Mouse (Mus musculus) cerebellum, postnatal 25 days (tissue): ENCODE results near the gene Wdr45.
A peak's percentile ranks its signal among the peaks of the same experiment; 100 is the strongest.

Experiments used
- DNase-seq, 2 experiments: peaks; one replicate each; pipeline ENCODE4 v3.0.0; 2021; ENCODE audit warnings: mixed read lengths in 2 of 2

The Wdr45 gene

DNA sequence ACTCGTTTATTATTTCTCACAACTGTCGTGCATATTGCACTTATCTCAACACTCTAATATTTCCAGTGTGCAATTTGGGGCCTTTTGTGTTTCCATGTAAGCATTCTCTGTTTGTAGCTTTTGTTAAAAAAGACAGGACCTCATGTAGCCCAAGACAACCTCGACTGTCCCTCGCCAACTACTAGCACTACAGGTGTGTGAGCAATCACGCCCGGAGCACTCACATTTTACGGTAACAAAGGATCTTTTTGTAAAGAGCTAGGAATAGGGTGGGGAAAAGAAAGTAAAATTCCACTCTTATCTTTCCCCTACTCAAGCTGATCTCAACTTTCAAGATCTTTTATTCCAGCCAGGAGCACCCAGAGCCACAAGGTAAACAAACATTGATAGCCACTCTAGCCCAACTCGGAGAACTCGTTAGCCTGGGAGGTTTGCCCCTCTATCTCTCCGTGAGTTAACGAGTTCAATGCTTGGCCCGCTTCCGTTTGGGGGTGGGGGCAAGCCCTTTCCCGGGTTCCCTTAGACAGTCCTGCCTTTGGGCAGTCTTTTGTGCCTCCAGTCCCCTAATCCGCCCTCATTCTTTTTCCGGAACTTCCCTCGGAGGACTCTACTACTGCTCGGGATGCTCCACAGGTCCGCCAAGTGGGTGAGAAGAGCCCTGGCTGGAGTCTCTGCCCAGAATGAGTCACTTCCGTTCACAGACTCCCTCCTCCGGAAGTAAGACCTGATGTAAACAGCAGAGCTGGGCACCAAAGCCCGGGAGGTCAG, 7.6 kb downstream of the Wdr45 start, which contains the start of gene Gm45208:
Gene Gm45208, plus strand, starts transcription at position 732 of the 768 bp plus-strand sequence.
- peak; percentile 75 for DNase-seq

- DNase-seq = no peak
Observed at GRCm38 (mm10) chrX:7722282-7722611, 8.1 kb downstream of the Wdr45 start.

GRCm38 (mm10) chrX:7722691-7723090, 8.6 kb downstream of the Wdr45 start:
- no peak for DNase-seq

DNA sequence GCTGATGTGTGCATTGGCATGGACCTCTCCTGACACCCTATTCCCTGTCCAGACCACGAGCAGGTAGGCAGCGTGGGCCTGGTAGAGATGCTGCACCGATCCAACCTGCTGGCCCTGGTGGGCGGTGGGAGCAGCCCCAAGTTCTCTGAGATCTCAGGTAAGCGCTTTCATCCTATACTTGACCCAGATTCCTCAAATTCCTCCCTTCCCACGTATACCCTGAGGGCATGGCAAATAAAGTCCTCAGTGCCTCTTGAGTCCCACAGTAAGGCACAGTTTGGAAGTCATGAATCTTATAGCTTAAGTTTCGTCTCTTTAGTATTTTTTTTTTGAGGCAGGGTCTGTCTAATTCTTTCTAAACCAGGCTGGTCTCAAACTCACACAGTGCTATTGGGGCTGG, 10.0 kb downstream of the Wdr45 start:
- DNase-seq = no peak

DNA sequence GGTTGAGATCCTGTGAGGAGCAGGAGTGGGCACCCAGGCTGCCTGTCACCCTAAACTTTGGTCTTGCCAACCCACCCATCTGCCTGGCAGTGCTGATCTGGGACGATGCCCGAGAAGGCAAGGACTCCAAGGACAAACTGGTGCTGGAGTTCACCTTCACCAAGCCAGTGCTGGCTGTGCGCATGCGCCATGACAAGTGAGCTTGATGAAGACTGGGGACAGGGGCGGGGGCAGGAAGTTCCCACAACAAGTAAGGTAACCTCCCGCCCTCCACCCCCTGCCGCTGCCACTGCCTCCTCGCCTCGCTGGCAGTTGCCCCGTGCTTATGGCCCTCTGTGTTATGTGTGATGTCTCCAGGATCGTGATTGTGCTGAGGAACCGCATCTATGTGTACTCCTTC, 11.7 kb downstream of the Wdr45 start:
- DNase-seq = no peak

- DNase-seq = no peak
Observed at GRCm38 (mm10) chrX:7727176-7727575, 13.0 kb downstream of the Wdr45 start.

- DNase-seq = peak; percentile 78 to 83
Observed at GRCm38 (mm10) chrX:7728215-7728921, 14.2 kb downstream of the Wdr45 start, which contains the start of gene Praf2. Gene Praf2 (plus strand): TSS chrX:7728439.

GRCm38 (mm10) chrX:7728922-7729265, 14.8 kb downstream of the Wdr45 start:
- DNase-seq = no peak

GRCm38 (mm10) chrX:7733571-7734156, 19.5 kb downstream of the Wdr45 start:
- peak; percentile 64 to 79 for DNase-seq

- DNase-seq = peak; percentile 90 to 93
Observed at GRCm38 (mm10) chrX:7739336-7740081, 25.4 kb downstream of the Wdr45 start.

- peak in 1 of 2 experiments; percentile 37 for DNase-seq
Observed at GRCm38 (mm10) chrX:7740082-7740819, 26.1 kb downstream of the Wdr45 start.

- DNase-seq = peak; percentile 67 to 72
Observed at GRCm38 (mm10) chrX:7741103-7741502, 27.0 kb downstream of the Wdr45 start.

- DNase-seq = no peak
Observed at GRCm38 (mm10) chrX:7743470-7743869, 29.3 kb downstream of the Wdr45 start.

- DNase-seq = no peak
Observed at GRCm38 (mm10) chrX:7744940-7745339, 30.8 kb downstream of the Wdr45 start.

DNA sequence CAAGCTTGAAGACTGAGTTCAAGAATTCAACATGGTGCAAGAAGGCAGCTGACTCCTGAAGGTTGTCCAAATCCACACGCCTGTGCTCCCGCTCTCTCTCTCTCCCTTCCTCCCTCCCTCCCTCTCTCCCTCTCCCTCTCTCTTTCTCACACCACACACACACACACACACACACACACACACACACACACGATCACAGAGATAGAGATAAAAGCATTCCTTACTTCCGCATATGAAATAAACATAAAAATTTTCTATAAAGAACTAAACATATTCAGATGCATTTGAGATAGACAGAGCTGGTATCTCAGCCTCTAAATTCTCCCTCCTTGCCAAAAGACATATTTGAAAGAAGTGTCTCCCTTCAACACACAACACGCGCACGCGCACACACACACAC, 31.3 kb downstream of the Wdr45 start:
- no peak for DNase-seq

GRCm38 (mm10) chrX:7750432-7751116, 36.4 kb downstream of the Wdr45 start, which contains the start of gene Ccdc120:
Gene Ccdc120 (minus strand): TSS chrX:7750905.
- DNase-seq = peak; percentile 83 to 89

GRCm38 (mm10) chrX:7753627-7754026, 39.5 kb downstream of the Wdr45 start:
- DNase-seq = peak; percentile 20 to 64

DNA sequence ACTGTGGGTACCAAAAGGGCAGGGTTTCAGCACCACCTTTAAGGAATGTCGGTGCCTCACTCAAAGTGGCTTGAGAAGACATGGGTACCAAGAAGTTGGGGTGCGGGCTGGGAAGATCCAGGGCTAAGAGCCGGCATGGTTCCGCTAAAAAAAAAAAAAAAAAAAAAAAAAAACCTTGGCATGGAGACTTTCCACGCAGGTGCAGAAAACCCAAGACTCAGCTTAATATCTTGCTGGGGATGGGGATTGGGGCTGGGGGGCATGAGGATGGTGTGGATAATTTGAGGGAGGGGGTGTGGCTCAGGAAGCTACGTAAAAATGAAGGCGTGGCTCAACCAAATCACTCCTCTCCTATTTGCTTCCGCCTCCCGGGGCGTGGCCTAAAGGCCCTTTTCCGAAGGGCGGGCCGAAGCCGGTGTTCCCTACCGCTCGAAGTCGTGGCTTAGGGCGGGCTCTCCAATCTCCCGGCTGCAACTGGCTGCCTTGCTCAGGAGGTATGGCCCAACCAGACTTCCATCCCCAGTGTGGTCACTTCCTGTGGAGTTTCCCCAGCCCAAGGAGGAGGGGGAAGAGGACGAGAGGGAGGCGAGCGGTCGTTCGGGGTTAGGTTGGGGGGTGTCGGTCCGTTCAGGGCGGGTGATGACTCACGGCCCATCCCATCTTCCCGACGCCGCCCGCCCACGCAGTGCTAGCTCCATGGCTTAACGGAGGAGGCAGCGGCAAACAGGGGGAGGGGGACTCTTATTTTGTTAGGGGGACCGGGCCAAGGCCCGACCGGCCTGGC, 48.2 kb downstream of the Wdr45 start, which contains the start of gene Tfe3:
Gene Tfe3, plus strand, starts transcription at position 424 of the 784 bp plus-strand sequence.
- peak; percentile 86 to 92 for DNase-seq

- peak in 1 of 2 experiments; percentile 20 for DNase-seq
Observed at GRCm38 (mm10) chrX:7762921-7763197, 48.7 kb downstream of the Wdr45 start.

- no peak for DNase-seq
Observed at GRCm38 (mm10) chrX:7763631-7764393, 49.7 kb downstream of the Wdr45 start.
